Comparison of ENCODE assay signal across 9 mouse cellular contexts in the genomic region with DNA sequence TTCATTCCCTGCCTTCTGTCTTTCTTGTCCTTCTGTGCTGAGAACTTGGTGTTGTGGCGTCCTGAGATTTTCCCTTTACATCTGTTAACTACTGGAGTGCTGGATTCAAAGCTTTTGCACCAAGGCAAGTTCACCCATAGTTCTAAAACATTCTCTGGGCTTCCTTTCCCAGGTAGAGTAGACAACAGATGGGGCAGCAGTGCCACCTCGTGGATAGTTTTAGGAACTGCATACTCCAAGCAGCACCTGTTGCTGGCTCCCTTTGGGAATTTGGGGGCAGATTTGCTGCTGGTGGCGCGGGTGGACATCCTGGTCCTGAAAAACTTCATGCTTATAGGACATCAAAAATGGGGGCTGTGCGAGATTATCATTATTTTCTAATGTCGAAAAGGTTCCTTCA.
DNase-seq lines count a peak whose midpoint lies in the region; ATAC-seq and TF ChIP-seq lines count a peak whose summit lies in the region.
"Had no signal": no experiment of that assay in that cellular context is flagged by ENCODE, and none has a peak within 500 bp of the region (broad histone marks: within the 10 kb centered on the region; RNA-seq: fewer than 3 reads in every experiment).

No protein-coding gene starts in this region.

- no peaks in the 10 kb centered on the region for H3K4me1 ChIP-seq in intestine, postnatal 0 days (replicated peaks; ENCODE audit: control insufficient read depth, insufficient read depth, low read length)
- no peaks in the 10 kb centered on the region for H3K4me1 ChIP-seq in intestine, embryonic 16.5 days (ENCODE audit: control insufficient read depth, insufficient read depth, low read length)
- H3K4me1 ChIP-seq in bone marrow, adult 2 months (ENCODE audit: control insufficient read depth, insufficient read depth, low read length), result no peaks in the 10 kb centered on the region
- no peaks in the 10 kb centered on the region for H3K4me1 ChIP-seq in embryonic facial prominence, embryonic 14.5 days (ENCODE audit: control insufficient read depth, insufficient read depth, low read length)

- H3K27ac ChIP-seq in intestine, postnatal 0 days (ENCODE audit: low read depth, low read length), result no peak overlapping the region
- H3K27ac ChIP-seq in intestine, embryonic 16.5 days (ENCODE audit: low read length), result no peak overlapping the region
- no peak overlapping the region for H3K27ac ChIP-seq in bone marrow, adult 2 months (ENCODE audit: control insufficient read depth, insufficient read depth, low read depth, low read length, poor library complexity)
- no peak overlapping the region for H3K27ac ChIP-seq in embryonic facial prominence, embryonic 14.5 days (replicated peaks; ENCODE audit: low read depth, low read length)

- no peaks in the 10 kb centered on the region for H3K9me3 ChIP-seq in intestine, postnatal 0 days (ENCODE audit: control insufficient read depth)
- no peaks in the 10 kb centered on the region for H3K9me3 ChIP-seq in intestine, embryonic 16.5 days (ENCODE audit: control insufficient read depth, low read length)
- H3K9me3 ChIP-seq in embryonic facial prominence, embryonic 14.5 days (ENCODE audit: control insufficient read depth, low read length), result no peaks in the 10 kb centered on the region

- DNase-seq in embryonic facial prominence, embryonic 14.5 days (ENCODE audit: low spot score), result peak; percentile 57
- peak; percentile 75 for DNase-seq in induced T-regulatory cell, adult 2 months (ENCODE audit: low read depth)
- DNase-seq in left cerebral cortex, postnatal 14 days (ENCODE audit: low spot score in 2 of 2), result peak; percentile 56 to 77
- DNase-seq in testis, postnatal 14 days (ENCODE audit: low spot score), result peak; percentile 19

- 7% methylated on average over 6 of the region's 6 CpGs for WGBS in intestine, postnatal 0 days
- whole genome bisulfite sequencing in intestine, embryonic 16.5 days, result 9% methylated on average over 6 of the region's 6 CpGs
- WGBS in bone marrow, adult 2 months, result 9% methylated on average over 6 of the region's 6 CpGs
- 11% methylated on average over 6 of the region's 6 CpGs for WGBS in embryonic facial prominence, embryonic 14.5 days

- intact Hi-C loops in left cerebral cortex, postnatal 14 days (cut with DNase I), result loop anchor here (5.0 to 10.0 kb wide), 2 partner anchors 118 to 1710 kb away; no protein-coding TSS in a partner anchor

- no peaks in the 10 kb centered on the region for H3K36me3 ChIP-seq in intestine, postnatal 0 days (ENCODE audit: control insufficient read depth, insufficient read depth)
- H3K36me3 ChIP-seq in intestine, embryonic 16.5 days (ENCODE audit: control insufficient read depth, insufficient read depth, low read length), result no peaks in the 10 kb centered on the region
- no peaks in the 10 kb centered on the region for H3K36me3 ChIP-seq in embryonic facial prominence, embryonic 14.5 days (ENCODE audit: control insufficient read depth, insufficient read depth, low read length)
- H3K36me3 ChIP-seq in myocyte (ENCODE audit: control insufficient read depth, insufficient read depth), result no peaks in the 10 kb centered on the region

- no peak for ATAC-seq in intestine, postnatal 0 days
- ATAC-seq in intestine, embryonic 16.5 days, result no peak
- no peak for ATAC-seq in embryonic facial prominence, embryonic 14.5 days (ENCODE audit: low read depth)

- no peak overlapping the region for H3K4me2 ChIP-seq in intestine, postnatal 0 days (replicated peaks; ENCODE audit: low read depth)
- H3K4me2 ChIP-seq in intestine, embryonic 16.5 days (ENCODE audit: low read depth, low read length), result no peak overlapping the region
- H3K4me2 ChIP-seq in embryonic facial prominence, embryonic 14.5 days (ENCODE audit: low read depth, low read length), result no peak overlapping the region
- no peak overlapping the region for H3K4me2 ChIP-seq in myocyte (ENCODE audit: low read depth)

- H3ac ChIP-seq in myocyte (ENCODE audit: control insufficient read depth, insufficient read length), result no peak overlapping the region

- H3K4me3 ChIP-seq in intestine, postnatal 0 days (ENCODE audit: low read depth, low read length), result no peak overlapping the region
- no peak overlapping the region for H3K4me3 ChIP-seq in intestine, embryonic 16.5 days (ENCODE audit: low read length)
- no peak overlapping the region for H3K4me3 ChIP-seq in bone marrow, adult 2 months (replicated peaks; ENCODE audit: control insufficient read depth, low read depth, low read length)
- H3K4me3 ChIP-seq in embryonic facial prominence, embryonic 14.5 days (ENCODE audit: low read depth, low read length), result no peak overlapping the region
- H3K4me3 ChIP-seq in myocyte, result no peak overlapping the region
- H3K4me3 ChIP-seq: erythroblast, embryonic 14.5 days had no signal

- peak; percentile 96 for TF ChIP-seq CTCF in intestine, postnatal 0 days (IDR thresholded peaks at IDR 0.05; ENCODE audit: low read depth)
- peak; percentile 59 for TF ChIP-seq CTCF in bone marrow, adult 2 months (IDR thresholded peaks at IDR 0.05; ENCODE audit: control insufficient read depth, insufficient read depth, low read length)

- H3K9ac ChIP-seq in intestine, postnatal 0 days (ENCODE audit: low read depth, low read length), result no peak overlapping the region
- no peak overlapping the region for H3K9ac ChIP-seq in intestine, embryonic 16.5 days (ENCODE audit: low read depth, low read length)
- H3K9ac ChIP-seq in embryonic facial prominence, embryonic 14.5 days (ENCODE audit: low read depth, low read length), result no peak overlapping the region

- H3K27me3 ChIP-seq in intestine, postnatal 0 days (replicated peaks; ENCODE audit: control insufficient read depth, insufficient read depth, low read length), result no peaks in the 10 kb centered on the region
- H3K27me3 ChIP-seq in intestine, embryonic 16.5 days (replicated peaks; ENCODE audit: control insufficient read depth, insufficient read depth, low read length), result no peaks in the 10 kb centered on the region
- no peaks in the 10 kb centered on the region for H3K27me3 ChIP-seq in embryonic facial prominence, embryonic 14.5 days (replicated peaks; ENCODE audit: control insufficient read depth, insufficient read depth, low read length)
- peaks cover 5% of the 10 kb centered on the region for H3K27me3 ChIP-seq in myocyte (ENCODE audit: control insufficient read depth, insufficient read depth, insufficient read length)

- TF ChIP-seq POLR2A in bone marrow, adult 2 months (IDR thresholded peaks at IDR 0.05; ENCODE audit: borderline replicate concordance, control insufficient read depth, low read depth, low read length), result no peak
- TF ChIP-seq POLR2A in myocyte (IDR thresholded peaks at IDR 0.05; ENCODE audit: insufficient read length, low read depth), result no peak

- no peaks in the 10 kb centered on the region for H3K79me2 ChIP-seq in myocyte (ENCODE audit: control insufficient read depth, insufficient read depth)

TF ChIP-seq in myocyte, 11 proteins besides CTCF, POLR2A, EP300 and RAD21:
- no peak for TF ChIP-seq TCF12 (IDR thresholded peaks at IDR 0.05; ENCODE audit: insufficient read depth, poor library complexity, severe bottlenecking)
- TF ChIP-seq POLR2AphosphoS2 (IDR thresholded peaks at IDR 0.05; ENCODE audit: insufficient read length, low read depth), result no peak
- TF ChIP-seq REST (IDR thresholded peaks at IDR 0.05; ENCODE audit: insufficient read depth, insufficient read length), result no peak
- no peak for TF ChIP-seq MAX (IDR thresholded peaks at IDR 0.05; ENCODE audit: low read depth)
- TF ChIP-seq TCF3 (IDR thresholded peaks at IDR 0.05; ENCODE audit: insufficient read length, low read depth), result no peak
- no peak for TF ChIP-seq E2F4 (IDR thresholded peaks at IDR 0.05; ENCODE audit: insufficient read depth)
- no peak for TF ChIP-seq CEBPB (IDR thresholded peaks at IDR 0.05; ENCODE audit: insufficient read depth, poor library complexity, severe bottlenecking)
- TF ChIP-seq USF1 (IDR thresholded peaks at IDR 0.05; ENCODE audit: low read depth), result no peak
- peak in 1 of 3 experiments; percentile 46 for TF ChIP-seq MYOG (IDR thresholded peaks at IDR 0.05; ENCODE audit: control insufficient read depth in 1 of 3, insufficient read depth in 1 of 3, insufficient read length in 2 of 3, low read depth in 2 of 3)
- TF ChIP-seq MYOD1 (IDR thresholded peaks at IDR 0.05; ENCODE audit: control insufficient read depth in 1 of 3, insufficient read length in 2 of 3, low read depth in 2 of 3), result peak in 2 of 3 experiments; percentile 59 to 61
- no peak for TF ChIP-seq SRF (IDR thresholded peaks at IDR 0.05; ENCODE audit: control insufficient read depth, insufficient read length, low read depth)

Comparison
In these comparisons a context has a peak if more than half of its experiments do, and no peak if none do; other contexts are left out.
1. DNase-seq: peak in every context shown above with its lines; median percentile 75 in induced T-regulatory cell, adult 2 months; 66 in left cerebral cortex, postnatal 14 days; 57 in embryonic facial prominence, embryonic 14.5 days; 19 in testis, postnatal 14 days.